Mouse (Mus musculus) forebrain, postnatal 0 days (tissue): ENCODE measurements around the gene Cplane1. TPM values are rescaled to one million over a fixed set of nuclear protein-coding genes. Genes with fewer than 3 reads are reported as not detected.

Experiments
- ATAC-seq: fragments of 200-750 bp; cut with Nextera tagmentation; 2 replicates; pipeline ENCODE4 v1.8.0; 2017; ENCODE audit warnings: mild to moderate bottlenecking, moderate library complexity
- DNase-seq: peaks from one replicate; pipeline ENCODE4 v3.0.0-alpha.2; 2015
- H3K27ac ChIP-seq: fragments of 300-500 bp; sonication (generic); 2 replicates; pipeline ENCODE4 v1.5.1; 2014; ENCODE audit warnings: low read depth, mild to moderate bottlenecking, antibody characterized with exemption, low read length, moderate library complexity, mixed read lengths
- H3K27me3 ChIP-seq: fragments of 300-500 bp; sonication (generic); 2 replicates; pipeline ENCODE4 v1.6.1; 2014; ENCODE audit warnings: mild to moderate bottlenecking, low read length, mixed read lengths; ENCODE audit not compliant: insufficient read depth
- H3K36me3 ChIP-seq: fragments of 300-500 bp; sonication (generic); 2 replicates; pipeline ENCODE4 v1.6.1; 2014; ENCODE audit warnings: mild to moderate bottlenecking, moderate library complexity; ENCODE audit not compliant: insufficient read depth
- H3K4me1 ChIP-seq: fragments of 300-500 bp; sonication (generic); 2 replicates; pipeline ENCODE4 v1.6.1; 2014; ENCODE audit warnings: antibody characterized with exemption; ENCODE audit not compliant: insufficient read depth
- H3K4me2 ChIP-seq: fragments of 300-500 bp; sonication (generic); 2 replicates; pipeline ENCODE4 v1.6.1; 2014; ENCODE audit warnings: low read depth, mild to moderate bottlenecking, moderate library complexity
- H3K4me3 ChIP-seq: fragments of 300-500 bp; sonication (generic); 2 replicates; pipeline ENCODE4 v1.5.1; 2014; ENCODE audit warnings: low read depth, low read length, mixed read lengths
- H3K9ac ChIP-seq: fragments of 300-500 bp; sonication (generic); 2 replicates; pipeline ENCODE4 v1.6.1; 2014; ENCODE audit warnings: mild to moderate bottlenecking
- H3K9me3 ChIP-seq: fragments of 300-500 bp; sonication (generic); 2 replicates; pipeline ENCODE4 v1.6.1; 2016; ENCODE audit warnings: low read length
- CTCF ChIP-seq: sonication (generic); IDR thresholded peaks from 2 replicates; pipeline ENCODE4 v1.5.1; 2016; ENCODE audit warnings: antibody characterized with exemption, control low read depth, low read depth
- WGBS: fragments of 180-500 bp; shearing (Covaris S2); extraction: QIAGEN DNeasy Blood & Tissue Kit; methylation state at CpG from one replicate; pipeline ENCODE4 v1.1.7; 2014; 5-methylcytosine and 5-hydroxymethylcytosine counted together
- polyA plus RNA-seq: library from polyadenylated mRNA; unstranded; fragments of >200 nt; fragmentation: Nextera tagmentation; extraction: Ambion mirVana; gene quantifications from 2 replicates; pipeline ENCODE4 v1.2.1, GENCODE M21; 2015
- total RNA-seq: library from RNA; depleted of rRNA; stranded (reverse); fragments of >200 nt; gene quantifications from 2 replicates; pipeline ENCODE4 v1.2.3, GENCODE M21; 2014; rRNA removed

Cplane1 gene
- total and polyA plus RNA-seq, 2 experiments from 2014 or later = 10.1 to 37.0 TPM

DNA sequence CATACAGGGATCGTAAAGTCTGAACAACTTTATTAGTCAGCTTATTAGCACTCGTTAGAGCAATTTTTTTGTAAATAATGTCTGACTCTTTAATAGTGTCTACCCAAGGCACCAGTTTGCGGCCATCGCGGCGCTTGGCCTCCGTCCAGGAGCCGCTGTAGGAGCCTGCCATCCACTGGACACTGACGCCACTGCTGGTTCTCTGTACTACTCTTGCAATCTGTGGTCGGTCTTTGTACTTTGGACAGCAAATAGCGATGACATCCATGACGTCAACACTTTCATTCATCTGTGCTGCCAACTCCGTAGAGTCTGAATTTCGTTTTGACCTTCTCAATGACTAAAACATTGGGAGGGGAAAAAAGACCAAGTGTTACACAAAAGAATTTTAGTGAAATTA is 122.3 kb downstream of the Cplane1 start:
- no peak overlapping the region for H3K9ac ChIP-seq
- no peaks in the 10 kb centered on the region for H3K9me3 ChIP-seq
- peaks cover 49% of the 10 kb centered on the region for H3K36me3 ChIP-seq
- WGBS = 75% methylated on average over 14 of the region's 14 CpGs
- ATAC-seq = no peak
- H3K27me3 ChIP-seq = no peaks in the 10 kb centered on the region
- DNase-seq = no peak
- H3K4me2 ChIP-seq = no peak overlapping the region
- no peak overlapping the region for H3K27ac ChIP-seq
- no peaks in the 10 kb centered on the region for H3K4me1 ChIP-seq
- TF ChIP-seq CTCF = no peak
- H3K4me3 ChIP-seq = no peak overlapping the region

DNA sequence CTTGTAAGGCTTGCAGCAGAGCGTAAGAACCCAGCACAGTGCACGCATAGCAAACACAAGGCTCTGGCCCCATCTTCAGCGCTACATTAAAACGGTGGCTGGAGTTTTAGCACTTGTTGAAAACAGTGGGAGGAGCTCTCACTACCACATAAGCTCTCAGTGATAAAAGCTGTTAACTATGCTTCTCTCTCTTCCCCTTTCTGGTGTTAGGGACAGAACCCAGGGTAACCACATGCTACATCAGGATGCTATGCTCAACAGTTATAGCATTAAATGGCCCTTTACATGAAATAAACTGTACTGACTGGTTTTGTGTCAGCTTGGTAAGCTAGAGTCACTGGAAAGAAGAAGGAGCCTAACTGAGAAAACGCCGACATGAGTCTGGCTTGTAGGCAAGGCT is 125.2 kb downstream of the Cplane1 start:
- WGBS = 96% methylated on average over 6 of the region's 6 CpGs
- Histone ChIP-seq H3K4me2 (no peak overlapping the region), H3K27me3 (no peaks in the 10 kb centered on the region), H3K36me3 (peaks cover 68% of the 10 kb centered on the region), H3K4me1 (no peaks in the 10 kb centered on the region), H3K4me3 (no peak overlapping the region), H3K27ac (no peak overlapping the region), H3K9ac (no peak overlapping the region), H3K9me3 (no peaks in the 10 kb centered on the region)
- DNase-seq (no peak), ATAC-seq (no peak)
- TF ChIP-seq CTCF = no peak

DNA sequence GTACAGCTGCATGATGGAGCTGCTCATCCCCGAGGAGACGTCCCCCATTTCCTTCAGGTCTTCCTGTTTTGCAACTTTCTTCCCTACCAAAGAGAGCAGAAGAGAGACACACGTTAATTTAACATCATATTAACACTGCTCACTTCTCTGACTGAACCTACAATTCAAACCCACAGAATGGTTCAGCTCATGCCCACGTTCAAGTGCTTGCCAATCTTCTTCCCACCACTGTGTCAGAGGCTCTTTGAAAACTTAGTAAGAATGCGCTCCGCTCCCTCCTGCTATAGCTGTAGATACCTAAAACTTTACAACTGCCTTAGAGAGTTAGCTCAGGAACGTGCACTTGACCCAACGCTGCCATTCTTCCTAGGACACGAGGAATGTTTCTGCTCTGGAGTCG is 134.0 kb downstream of the Cplane1 start:
- peaks cover 55% of the 10 kb centered on the region for H3K36me3 ChIP-seq
- 93% methylated on average over 10 of the region's 10 CpGs for WGBS
- H3K9me3 ChIP-seq = no peaks in the 10 kb centered on the region

DNA sequence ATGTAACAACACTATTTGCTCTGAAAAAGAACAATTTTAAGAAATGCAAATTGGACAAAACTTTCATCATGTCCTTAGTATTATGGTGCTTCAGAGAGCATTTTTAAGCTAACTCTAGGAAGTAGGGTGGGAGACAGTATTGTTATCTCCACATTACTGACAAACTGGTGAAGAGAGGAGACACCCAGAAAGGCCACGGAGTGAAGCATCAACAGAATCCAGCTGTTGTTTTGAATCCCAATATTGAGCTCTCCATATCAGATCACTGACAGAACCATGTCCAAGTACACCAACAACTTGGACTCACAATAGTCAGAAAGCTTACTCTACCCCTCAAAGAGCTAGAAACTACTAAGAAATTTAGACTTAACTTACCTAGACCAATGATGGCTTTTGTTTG is 136.6 kb downstream of the Cplane1 start:
- WGBS = 88% methylated on average over 1 of the region's 1 CpGs
- Histone ChIP-seq H3K9ac (no peak overlapping the region), H3K4me3 (no peak overlapping the region), H3K36me3 (peaks cover 40% of the 10 kb centered on the region), H3K27me3 (no peaks in the 10 kb centered on the region), H3K4me1 (no peaks in the 10 kb centered on the region), H3K27ac (no peak overlapping the region), H3K9me3 (no peaks in the 10 kb centered on the region), H3K4me2 (no peak overlapping the region)
- ATAC-seq (no peak), DNase-seq (no peak)
- TF ChIP-seq CTCF = no peak

More for the DNA sequence above, 134.0 kb downstream of the Cplane1 start:
- DNase-seq (no peak), ATAC-seq (no peak)
- Histone ChIP-seq H3K4me2 (no peak overlapping the region), H3K9ac (no peak overlapping the region), H3K27me3 (no peaks in the 10 kb centered on the region), H3K4me1 (no peaks in the 10 kb centered on the region), H3K4me3 (no peak overlapping the region), H3K27ac (no peak overlapping the region)
- no peak for TF ChIP-seq CTCF

DNA sequence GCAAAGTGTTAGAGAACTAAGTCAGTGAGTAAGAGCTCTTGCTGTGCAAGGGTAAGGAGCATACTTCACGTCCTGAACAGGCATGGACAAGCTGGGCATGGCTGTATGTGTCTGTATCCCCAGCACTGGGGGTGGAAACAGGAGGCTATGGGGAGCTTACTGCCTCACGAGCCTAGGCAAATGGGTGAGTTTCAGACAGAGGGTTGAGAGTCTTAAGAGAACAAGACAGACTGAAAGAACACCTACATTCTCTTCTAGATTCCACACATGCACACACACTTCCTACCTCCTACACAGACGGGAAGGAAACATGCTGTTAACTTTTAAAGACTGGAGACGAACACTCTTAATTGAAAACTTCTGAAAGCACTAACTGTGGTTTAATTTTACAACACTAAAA is 148.5 kb downstream of the Cplane1 start:
- 93% methylated on average over 4 of the region's 4 CpGs for WGBS
- H3K9me3 ChIP-seq = no peaks in the 10 kb centered on the region
- peaks cover 37% of the 10 kb centered on the region for H3K36me3 ChIP-seq
- no peaks in the 10 kb centered on the region for H3K4me1 ChIP-seq
- H3K9ac ChIP-seq = no peak overlapping the region
- DNase-seq (no peak), ATAC-seq (no peak)
- H3K4me3 ChIP-seq = no peak overlapping the region
- H3K27me3 ChIP-seq = no peaks in the 10 kb centered on the region
- TF ChIP-seq CTCF = no peak
- no peak overlapping the region for H3K4me2 ChIP-seq
- H3K27ac ChIP-seq = no peak overlapping the region

DNA sequence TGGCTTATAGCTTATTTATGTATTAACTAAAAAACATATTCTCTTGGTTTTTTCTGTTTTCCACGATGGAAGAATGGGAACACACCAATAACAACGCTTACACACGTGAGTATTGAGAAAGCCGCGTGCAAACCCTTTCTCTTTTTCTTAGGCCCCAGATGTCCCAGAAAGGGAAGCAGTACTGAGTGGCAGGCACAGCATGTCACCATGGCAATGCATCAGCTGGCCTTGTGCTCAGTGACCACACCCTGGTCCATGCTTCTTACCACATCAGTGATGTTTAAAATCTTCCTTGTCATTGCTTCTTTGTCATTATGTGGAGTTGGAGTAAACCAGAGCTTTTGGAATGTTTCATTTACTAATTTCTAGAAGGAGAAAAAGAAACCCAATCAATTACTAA is 150.3 kb downstream of the Cplane1 start:
- 94% methylated on average over 5 of the region's 5 CpGs for WGBS
- ATAC-seq (no peak), DNase-seq (no peak)
- peaks cover 45% of the 10 kb centered on the region for H3K36me3 ChIP-seq
- H3K9me3 ChIP-seq = no peaks in the 10 kb centered on the region
- H3K4me1 ChIP-seq = no peaks in the 10 kb centered on the region
- H3K27ac ChIP-seq = no peak overlapping the region
- no peak overlapping the region for H3K4me3 ChIP-seq
- TF ChIP-seq CTCF = no peak
- no peak overlapping the region for H3K4me2 ChIP-seq
- H3K27me3 ChIP-seq = no peaks in the 10 kb centered on the region
- no peak overlapping the region for H3K9ac ChIP-seq

Other genes starting within 250 kb of the Cplane1 start
- 57.9 and 66.8 TPM in 2 replicates for gene Wdr70, start 69.9 kb upstream of the Cplane1 start, total RNA-seq
- 63.8 and 71.3 TPM in 2 replicates for gene Wdr70, start 69.9 kb upstream of the Cplane1 start, polyA plus RNA-seq
- 28.0 and 46.9 TPM in 2 replicates for gene Nup155, start 59.8 kb upstream of the Cplane1 start, total RNA-seq
- 4.3 and 6.2 TPM in 2 replicates for gene Nup155, start 59.8 kb upstream of the Cplane1 start, polyA plus RNA-seq